Mouse (Mus musculus): ENCODE results near the gene Gjb1. TPM values are rescaled to one million over a fixed set of nuclear protein-coding genes. Genes with fewer than 3 reads are reported as not detected.

The Gjb1 gene
- polyA plus RNA-seq, 1 experiment from 2014 or later: 0.18 TPM

DNA sequence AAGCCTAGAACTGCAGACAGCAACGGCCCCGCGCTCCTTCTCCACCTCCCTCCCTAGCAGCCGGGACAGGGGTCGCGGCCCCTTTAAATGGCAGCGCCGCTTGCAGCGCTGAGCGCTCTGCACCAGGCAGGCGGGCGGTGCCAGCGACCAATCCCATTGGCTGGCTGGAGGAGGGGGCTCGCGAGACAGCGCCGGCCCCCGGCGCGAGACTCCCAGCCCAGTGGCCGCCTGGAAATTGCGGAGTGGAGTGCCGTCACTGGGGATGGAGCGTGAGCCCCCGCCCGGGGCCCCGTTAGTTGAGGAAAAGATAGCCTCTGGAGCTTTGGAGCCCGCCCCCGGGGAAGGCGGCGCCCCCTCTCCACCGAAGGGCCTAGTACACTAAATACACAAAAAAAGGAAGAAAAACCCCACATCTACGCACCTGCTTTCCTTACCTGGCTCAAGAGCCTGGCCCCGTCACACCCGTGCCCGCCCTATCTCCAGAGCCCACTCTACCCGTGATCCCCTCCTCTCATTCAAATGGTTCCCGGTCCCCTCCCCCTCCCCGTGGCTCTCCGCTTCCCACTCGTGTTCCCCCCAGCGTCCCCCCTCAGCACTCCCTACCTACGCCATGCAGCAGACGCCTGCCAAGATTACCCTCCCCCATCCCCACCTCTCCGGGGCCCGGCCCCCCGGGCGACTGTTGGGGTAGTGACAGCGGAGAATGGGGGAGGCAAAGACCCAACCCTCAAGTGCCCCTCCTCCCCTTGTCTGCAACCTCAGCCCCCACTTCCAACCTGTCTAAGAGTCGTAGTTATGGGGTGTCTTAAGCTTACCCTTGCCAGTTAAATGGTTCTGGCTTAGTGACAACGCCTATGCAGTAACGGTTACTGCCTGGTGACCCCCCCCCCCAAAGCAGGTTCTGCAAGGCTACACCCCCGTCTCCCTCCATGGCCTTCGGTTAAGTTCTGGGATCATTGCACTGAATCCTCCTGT lies 43.8 kb downstream of the Gjb1 start:
- peak overlapping the region; percentile 53 for H3K4me3 ChIP-seq (ENCODE audit: low read depth, low read length)
- H3K4me2 ChIP-seq (ENCODE audit: low read depth, low read length): peak overlapping the region; percentile 64
- DNase-seq (ENCODE audit: low spot score) (peak; percentile 89), ATAC-seq (replicated peaks; ENCODE audit: insufficient number of reproducible peaks, low FRiP score, low TSS enrichment, low read depth) (peak; percentile 94)
- no peak overlapping the region for H3K27ac ChIP-seq (replicated peaks; ENCODE audit: low read depth, low read length)
- H3K36me3 ChIP-seq (replicated peaks; ENCODE audit: control insufficient read depth, insufficient read depth, low read depth, low read length): no peaks in the 10 kb centered on the region
- H3K27me3 ChIP-seq (ENCODE audit: control insufficient read depth, insufficient read depth, low read length): no peaks in the 10 kb centered on the region
- peak overlapping the region; percentile 64 for H3K9ac ChIP-seq (replicated peaks; ENCODE audit: low read length)
- WGBS: 16% methylated on average over 43 of the region's 54 CpGs
- no peaks in the 10 kb centered on the region; the same call in 1 of the 2 replicates for H3K4me1 ChIP-seq (ENCODE audit: control insufficient read depth, insufficient read depth, low read length)
- H3K9me3 ChIP-seq (replicated peaks; ENCODE audit: control insufficient read depth, low read length): no peaks in the 10 kb centered on the region

DNA sequence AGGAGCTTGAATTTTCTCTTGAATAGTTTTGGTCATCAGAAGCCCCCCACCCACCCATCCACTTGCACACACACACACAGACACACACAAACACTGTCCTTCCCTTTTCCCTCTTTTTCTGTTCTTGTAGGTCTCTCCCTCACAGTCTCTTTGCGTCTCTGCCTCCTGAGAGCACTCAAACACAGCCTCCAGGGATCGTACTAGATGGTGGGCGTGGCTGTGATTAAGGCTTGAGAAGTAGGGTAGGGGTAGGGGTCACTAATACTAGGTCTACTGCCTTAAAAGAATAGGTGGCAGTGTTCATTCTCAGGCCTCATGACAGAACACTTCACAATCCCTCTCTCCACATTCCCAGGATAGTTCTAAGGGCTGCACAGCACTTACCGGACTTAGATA lies 44.5 kb downstream of the Gjb1 start, which contains the start of gene Zmym3:
Gene Zmym3, minus strand, starts transcription at position 150 of the 396 bp plus-strand sequence.
- no peaks in the 10 kb centered on the region; the same call in 1 of the 2 replicates for H3K4me1 ChIP-seq (ENCODE audit: control insufficient read depth, insufficient read depth, low read length)
- peak within 1 kb of the TSS; percentile 64 for H3K4me2 ChIP-seq (ENCODE audit: low read depth, low read length)
- ATAC-seq (replicated peaks; ENCODE audit: insufficient number of reproducible peaks, low FRiP score, low TSS enrichment, low read depth) (no peak), DNase-seq (ENCODE audit: low spot score) (peak; percentile 22)
- 23% methylated on average over 4 of the region's 4 CpGs for WGBS
- H3K36me3 ChIP-seq (replicated peaks; ENCODE audit: control insufficient read depth, insufficient read depth, low read depth, low read length): no peaks in the 10 kb centered on the region
- H3K9ac ChIP-seq (replicated peaks; ENCODE audit: low read length): peak within 1 kb of the TSS; percentile 64
- H3K27ac ChIP-seq (replicated peaks; ENCODE audit: low read depth, low read length): no peak within 1 kb of the TSS
- no peaks in the 10 kb centered on the region for H3K9me3 ChIP-seq (replicated peaks; ENCODE audit: control insufficient read depth, low read length)
- no peaks in the 10 kb centered on the region for H3K27me3 ChIP-seq (ENCODE audit: control insufficient read depth, insufficient read depth, low read length)
- peak within 1 kb of the TSS; percentile 53 for H3K4me3 ChIP-seq (ENCODE audit: low read depth, low read length)

DNA sequence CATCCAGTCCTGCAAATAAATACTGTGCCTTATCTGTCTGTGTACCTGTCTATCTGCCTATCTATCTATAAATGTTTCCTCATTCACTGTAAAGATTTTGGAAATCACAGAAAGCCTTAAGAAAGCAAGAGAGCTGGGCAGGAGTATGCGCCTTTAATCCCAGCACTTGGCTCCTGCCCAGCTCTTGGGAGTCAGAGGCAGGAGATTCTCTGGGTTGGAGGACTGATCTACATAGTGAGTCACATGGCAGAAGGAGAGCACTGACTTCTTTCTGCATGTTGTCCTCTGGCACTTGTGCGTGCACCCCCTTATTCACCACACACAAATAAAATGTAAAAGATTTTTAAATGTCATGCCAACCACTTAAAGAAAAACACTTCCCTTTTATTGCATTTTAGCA lies 47.3 kb downstream of the Gjb1 start:
- Histone ChIP-seq H3K9ac (replicated peaks; ENCODE audit: low read length) (no peak overlapping the region), H3K27ac (replicated peaks; ENCODE audit: low read depth, low read length) (no peak overlapping the region), H3K36me3 (replicated peaks; ENCODE audit: control insufficient read depth, insufficient read depth, low read depth, low read length) (no peaks in the 10 kb centered on the region), H3K4me2 (ENCODE audit: low read depth, low read length) (no peak overlapping the region), H3K27me3 (ENCODE audit: control insufficient read depth, insufficient read depth, low read length) (no peaks in the 10 kb centered on the region), H3K4me3 (ENCODE audit: low read depth, low read length) (no peak overlapping the region), H3K4me1 (ENCODE audit: control insufficient read depth, insufficient read depth, low read length) (no peaks in the 10 kb centered on the region; the same call in 1 of the 2 replicates), H3K9me3 (replicated peaks; ENCODE audit: control insufficient read depth, low read length) (no peaks in the 10 kb centered on the region)
- 86% methylated on average over 2 of the region's 2 CpGs for WGBS
- ATAC-seq (replicated peaks; ENCODE audit: insufficient number of reproducible peaks, low FRiP score, low TSS enrichment, low read depth) (no peak), DNase-seq (ENCODE audit: low spot score) (no peak)

DNA sequence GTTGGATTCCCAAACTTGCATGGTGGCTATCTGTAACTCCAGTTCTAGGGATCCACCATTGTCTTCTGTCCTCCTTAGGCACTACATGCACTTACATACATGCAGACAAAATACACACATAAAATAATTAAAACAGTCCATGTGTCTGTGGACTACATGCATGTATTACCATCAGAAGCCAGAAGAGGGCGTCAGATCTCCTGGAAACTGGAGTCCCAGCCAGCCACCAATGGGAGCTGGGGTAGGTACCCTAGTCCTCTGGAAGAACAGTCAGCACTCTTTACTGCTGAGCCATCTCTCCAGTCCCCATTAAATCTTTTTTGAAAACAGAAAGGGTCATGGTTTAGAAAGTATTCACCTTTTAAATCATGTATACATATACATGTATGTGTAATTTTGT lies 51.6 kb downstream of the Gjb1 start:
- no peaks in the 10 kb centered on the region for H3K36me3 ChIP-seq (replicated peaks; ENCODE audit: control insufficient read depth, insufficient read depth, low read depth, low read length)
- H3K9me3 ChIP-seq (replicated peaks; ENCODE audit: control insufficient read depth, low read length): no peaks in the 10 kb centered on the region
- no peaks in the 10 kb centered on the region for H3K4me1 ChIP-seq (ENCODE audit: control insufficient read depth, insufficient read depth, low read length)
- no peak overlapping the region for H3K4me2 ChIP-seq (ENCODE audit: low read depth, low read length)
- ATAC-seq (replicated peaks; ENCODE audit: insufficient number of reproducible peaks, low FRiP score, low TSS enrichment, low read depth) (no peak), DNase-seq (ENCODE audit: low spot score) (no peak)
- H3K4me3 ChIP-seq (ENCODE audit: low read depth, low read length): no peak overlapping the region
- WGBS: 0% methylated on average over 1 of the region's 1 CpGs
- H3K27me3 ChIP-seq (ENCODE audit: control insufficient read depth, insufficient read depth, low read length): no peaks in the 10 kb centered on the region
- H3K27ac ChIP-seq (replicated peaks; ENCODE audit: low read depth, low read length): no peak overlapping the region
- H3K9ac ChIP-seq (replicated peaks; ENCODE audit: low read length): no peak overlapping the region

DNA sequence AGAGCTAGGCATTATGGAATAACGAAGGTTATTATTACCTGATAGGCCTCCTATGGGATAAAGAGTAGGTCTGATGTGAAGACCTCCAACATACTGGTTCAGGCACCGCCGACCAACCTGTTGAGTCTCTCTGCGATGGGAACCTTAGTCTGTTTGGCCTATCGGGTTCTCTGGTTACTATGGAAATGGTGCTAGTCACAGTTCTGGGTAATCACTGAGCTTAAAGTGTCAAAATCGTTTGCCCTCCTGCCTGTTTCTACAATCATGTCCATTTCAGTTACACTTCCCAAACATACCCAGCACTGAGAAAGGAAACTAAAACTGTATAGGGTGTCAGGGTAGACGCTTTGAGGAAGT lies 52.6 kb downstream of the Gjb1 start:
- Histone ChIP-seq H3K4me1 (ENCODE audit: control insufficient read depth, insufficient read depth, low read length) (no peaks in the 10 kb centered on the region), H3K4me3 (ENCODE audit: low read depth, low read length) (peak overlapping the region; percentile 7), H3K27ac (replicated peaks; ENCODE audit: low read depth, low read length) (peak overlapping the region; percentile 29; the same call in 1 of the 2 replicates), H3K9me3 (replicated peaks; ENCODE audit: control insufficient read depth, low read length) (no peaks in the 10 kb centered on the region), H3K27me3 (ENCODE audit: control insufficient read depth, insufficient read depth, low read length) (no peaks in the 10 kb centered on the region), H3K9ac (replicated peaks; ENCODE audit: low read length) (no peak overlapping the region; the same call in 1 of the 2 replicates), H3K36me3 (replicated peaks; ENCODE audit: control insufficient read depth, insufficient read depth, low read depth, low read length) (no peaks in the 10 kb centered on the region), H3K4me2 (ENCODE audit: low read depth, low read length) (peak overlapping the region; percentile 24; the same call in 1 of the 2 replicates)
- peak; percentile 27 for DNase-seq (ENCODE audit: low spot score)
- ATAC-seq (replicated peaks; ENCODE audit: insufficient number of reproducible peaks, low FRiP score, low TSS enrichment, low read depth): no peak
- WGBS: 21% methylated on average over 7 of the region's 7 CpGs

DNA sequence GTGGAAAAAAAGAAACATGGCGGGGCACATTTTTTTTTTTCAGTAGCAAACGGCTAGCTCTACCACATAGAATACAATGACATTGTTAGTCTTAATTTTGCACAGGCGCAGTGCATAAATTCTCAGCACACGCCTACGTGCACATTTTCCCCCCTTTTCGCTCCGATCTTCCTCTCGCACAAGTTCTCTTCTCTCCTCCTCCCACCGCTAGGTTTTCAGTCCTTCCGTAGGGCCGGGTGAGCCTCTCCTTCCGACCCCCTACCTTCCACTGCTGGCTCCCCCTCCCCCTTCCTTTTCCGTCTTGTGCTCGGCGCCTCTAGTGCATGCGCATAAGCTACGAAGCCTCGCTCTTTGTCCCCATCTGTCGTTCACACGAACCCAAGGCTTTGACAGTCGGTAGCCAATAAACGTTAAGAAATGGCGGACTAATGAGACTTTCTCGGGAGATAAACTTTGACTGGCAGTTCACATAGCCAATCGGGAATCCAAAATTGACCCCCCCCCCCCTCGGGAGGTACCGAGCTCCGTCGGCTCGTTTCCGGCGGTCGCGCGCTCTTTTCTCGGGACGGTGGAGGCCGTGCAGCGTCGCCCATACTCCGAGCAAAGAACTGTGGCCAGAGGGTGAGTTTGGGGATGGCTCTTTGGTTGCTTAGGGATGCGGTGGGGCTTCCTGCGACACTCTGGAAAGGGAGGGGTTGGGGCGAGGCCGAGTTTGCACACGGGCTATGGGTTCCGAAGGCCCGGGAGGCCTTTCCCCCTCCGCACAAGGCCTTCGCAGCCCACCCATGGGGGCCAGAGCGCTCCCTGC lies 53.2 kb downstream of the Gjb1 start, which contains the start of gene Nono:
Gene Nono, plus strand, starts transcription at position 177 of the 808 bp plus-strand sequence.
- WGBS: 23% methylated on average over 48 of the region's 51 CpGs
- Histone ChIP-seq H3K27me3 (ENCODE audit: control insufficient read depth, insufficient read depth, low read length) (no peaks in the 10 kb centered on the region), H3K27ac (replicated peaks; ENCODE audit: low read depth, low read length) (peak within 1 kb of the TSS; percentile 93), H3K9me3 (replicated peaks; ENCODE audit: control insufficient read depth, low read length) (no peaks in the 10 kb centered on the region), H3K9ac (replicated peaks; ENCODE audit: low read length) (peak within 1 kb of the TSS; percentile 91), H3K4me3 (ENCODE audit: low read depth, low read length) (peak within 1 kb of the TSS; percentile 54), H3K36me3 (replicated peaks; ENCODE audit: control insufficient read depth, insufficient read depth, low read depth, low read length) (no peaks in the 10 kb centered on the region), H3K4me1 (ENCODE audit: control insufficient read depth, insufficient read depth, low read length) (no peaks in the 10 kb centered on the region), H3K4me2 (ENCODE audit: low read depth, low read length) (peak within 1 kb of the TSS; percentile 24)
- DNase-seq (ENCODE audit: low spot score) (peak; percentile 95), ATAC-seq (replicated peaks; ENCODE audit: insufficient number of reproducible peaks, low FRiP score, low TSS enrichment, low read depth) (peak; percentile 95)

DNA sequence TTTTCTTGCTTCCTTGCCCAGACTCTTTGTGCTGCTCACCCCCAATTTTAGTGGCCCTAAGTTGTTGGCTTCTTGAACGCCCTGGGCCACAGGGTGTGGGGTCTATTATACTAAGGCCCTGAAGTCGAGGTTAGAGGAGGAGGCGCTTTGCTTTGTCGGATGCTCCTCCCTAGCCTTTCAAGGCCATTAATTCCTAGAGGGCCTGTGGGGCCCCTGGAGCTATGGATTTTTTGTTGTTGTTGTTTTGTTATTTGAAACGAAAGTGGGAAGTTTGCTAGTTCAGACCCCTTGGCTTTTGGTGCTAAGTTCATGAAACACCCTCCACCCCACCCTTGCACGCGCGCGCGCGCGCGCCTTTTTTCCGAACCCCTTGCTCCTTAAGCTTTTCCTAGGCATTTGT lies 53.8 kb downstream of the Gjb1 start:
- H3K4me2 ChIP-seq (ENCODE audit: low read depth, low read length): peak overlapping the region; percentile 14; the same call in 1 of the 2 replicates
- peak overlapping the region; percentile 93 for H3K27ac ChIP-seq (replicated peaks; ENCODE audit: low read depth, low read length)
- H3K27me3 ChIP-seq (ENCODE audit: control insufficient read depth, insufficient read depth, low read length): no peaks in the 10 kb centered on the region
- H3K4me3 ChIP-seq (ENCODE audit: low read depth, low read length): peak overlapping the region; percentile 54
- no peaks in the 10 kb centered on the region for H3K9me3 ChIP-seq (replicated peaks; ENCODE audit: control insufficient read depth, low read length)
- peak; percentile 35 for DNase-seq (ENCODE audit: low spot score)
- no peaks in the 10 kb centered on the region for H3K4me1 ChIP-seq (ENCODE audit: control insufficient read depth, insufficient read depth, low read length)
- 28% methylated on average over 14 of the region's 14 CpGs for WGBS
- peak; percentile 70 for ATAC-seq (replicated peaks; ENCODE audit: insufficient number of reproducible peaks, low FRiP score, low TSS enrichment, low read depth)
- H3K9ac ChIP-seq (replicated peaks; ENCODE audit: low read length): peak overlapping the region; percentile 91
- no peaks in the 10 kb centered on the region for H3K36me3 ChIP-seq (replicated peaks; ENCODE audit: control insufficient read depth, insufficient read depth, low read depth, low read length)

All from embryonic facial prominence, embryonic 11.5 days (tissue).